Comparison of ENCODE assay signal across 11 mouse cellular contexts in genomic region chr13:24027191-24028170, GRCm38 (mm10). TPM values are rescaled to one million over a fixed set of nuclear protein-coding genes. Genes with fewer than 3 reads are reported as not detected.
A peak's percentile ranks its signal among the peaks of the same experiment; 100 is the strongest.
DNase-seq lines count a peak whose midpoint lies in the region; ATAC-seq lines count a peak whose summit lies in the region.
"Had no signal": no experiment of that assay in that cellular context is flagged by ENCODE, and none has a peak within 500 bp of the region (broad histone marks: within the 10 kb centered on the region; RNA-seq: fewer than 3 reads in every experiment).

No protein-coding gene starts in this region.

- H3K36me3 ChIP-seq in hindbrain, embryonic 13.5 days = 0 out of 2 replicates have a peak, but pooled peaks cover 2% of the 10 kb centered on the region
- H3K36me3 ChIP-seq in hindbrain, embryonic 10.5 days = no peaks in the 10 kb centered on the region
- H3K36me3 ChIP-seq in neural tube, embryonic 13.5 days = no peaks in the 10 kb centered on the region
- H3K36me3 ChIP-seq: heart, embryonic 13.5 days had no signal

- no peaks in the 10 kb centered on the region for H3K4me1 ChIP-seq in hindbrain, embryonic 13.5 days (replicated peaks)
- H3K4me1 ChIP-seq in hindbrain, embryonic 10.5 days (replicated peaks) = no peaks in the 10 kb centered on the region
- no peaks in the 10 kb centered on the region for H3K4me1 ChIP-seq in neural tube, embryonic 13.5 days (replicated peaks)
- H3K4me1 ChIP-seq: heart, embryonic 13.5 days had no signal

- H3K27me3 ChIP-seq in hindbrain, embryonic 13.5 days = no peaks in the 10 kb centered on the region
- H3K27me3 ChIP-seq in hindbrain, embryonic 10.5 days (ENCODE audit: insufficient read depth, poor library complexity, severe bottlenecking) = no peaks in the 10 kb centered on the region
- H3K27me3 ChIP-seq in neural tube, embryonic 13.5 days = no peaks in the 10 kb centered on the region

- DNase-seq in hindbrain, embryonic 10.5 days (ENCODE audit: low spot score) = no peak
- no peak for DNase-seq in neural tube, embryonic 10.5 days (ENCODE audit: extremely low spot score, low spot score)
- DNase-seq in fibroblast of lung, adult 2 months (ENCODE audit: low read depth) = peak; percentile 12
- no peak for DNase-seq in right cerebral cortex, postnatal 10 days (ENCODE audit: low spot score in 2 of 2)
- DNase-seq in adrenal gland, adult 2 months = no peak

- 71% methylated on average over 5 of the region's 5 CpGs for WGBS in hindbrain, embryonic 13.5 days
- 75% methylated on average over 5 of the region's 5 CpGs for WGBS in hindbrain, embryonic 10.5 days
- WGBS in neural tube, embryonic 13.5 days = 72% methylated on average over 5 of the region's 5 CpGs

- H3K27ac ChIP-seq in hindbrain, embryonic 13.5 days = no peak overlapping the region
- no peak overlapping the region for H3K27ac ChIP-seq in hindbrain, embryonic 10.5 days
- no peak overlapping the region for H3K27ac ChIP-seq in neural tube, embryonic 13.5 days (replicated peaks)
- H3K27ac ChIP-seq: heart, embryonic 13.5 days had no signal

- H3K4me2 ChIP-seq in hindbrain, embryonic 13.5 days = no peak overlapping the region
- H3K4me2 ChIP-seq in neural tube, embryonic 13.5 days = no peak overlapping the region
- H3K4me2 ChIP-seq: heart, embryonic 13.5 days had no signal

- no peak overlapping the region for H3K9ac ChIP-seq in hindbrain, embryonic 13.5 days
- no peak overlapping the region for H3K9ac ChIP-seq in neural tube, embryonic 13.5 days
- H3K9ac ChIP-seq: heart, embryonic 13.5 days had no signal

- 0 out of 2 replicates have a peak, but pooled peaks have one; percentile 28 for ATAC-seq in hindbrain, embryonic 13.5 days (ENCODE audit: low FRiP score)
- ATAC-seq in neural tube, embryonic 13.5 days (ENCODE audit: low read depth) = 0 out of 2 replicates have a peak, but pooled peaks have one; percentile 43
- ATAC-seq in CD4-positive, CD25-positive, alpha-beta regulatory T cell, adult 4 months = no peak

- H3K9me3 ChIP-seq in hindbrain, embryonic 13.5 days = no peaks in the 10 kb centered on the region
- H3K9me3 ChIP-seq in hindbrain, embryonic 10.5 days = no peaks in the 10 kb centered on the region
- H3K9me3 ChIP-seq in neural tube, embryonic 13.5 days = no peaks in the 10 kb centered on the region
- H3K9me3 ChIP-seq: heart, embryonic 13.5 days had no signal

- no peak overlapping the region for H3K4me3 ChIP-seq in hindbrain, embryonic 13.5 days
- no peak overlapping the region for H3K4me3 ChIP-seq in hindbrain, embryonic 10.5 days
- H3K4me3 ChIP-seq in neural tube, embryonic 13.5 days = no peak overlapping the region
- H3K4me3 ChIP-seq: heart, embryonic 13.5 days had no signal

RNA-seq across cellular contexts. Expression of gene Scgn, which starts 36.5 kb away (rescaled TPM):
- polyA plus RNA-seq in hindbrain, embryonic 13.5 days (2015; fragmentation: Nextera tagmentation; extraction: Ambion mirVana) = 1.0 and 1.4 TPM in 2 replicates
- polyA plus RNA-seq in hindbrain, embryonic 10.5 days (2016; fragmentation: Nextera tagmentation; extraction: Ambion mirVana) = not detected in 2 replicates
- polyA plus RNA-seq in neural tube, embryonic 13.5 days (2015; fragmentation: Nextera tagmentation; extraction: Ambion mirVana) = 0.34 and 0.59 TPM in 2 replicates
- 1 to 10 TPM; 1.8 to 4.6 TPM for total RNA-seq in adrenal gland, adult 2 months (2021)
- 0.66 and 0.73 TPM in 2 replicates for polyA plus RNA-seq in adrenal gland, adult 2 months (2012; rRNA removed)
- polyA plus RNA-seq in CD4-positive, CD25-positive, alpha-beta regulatory T cell, adult 4 months (2017; shearing (Covaris generic)) = not detected
- total RNA-seq: left cerebral cortex, adult 18-20 months; megakaryocyte-erythroid progenitor cell, adult 5-6 weeks had no signal
- polyA plus RNA-seq: heart, embryonic 13.5 days had no signal
